Mouse (Mus musculus): ENCODE results near the gene Rarb. TPM values are rescaled to one million over a fixed set of nuclear protein-coding genes. Genes with fewer than 3 reads are reported as not detected.
A peak's percentile ranks its signal among the peaks of the same experiment; 100 is the strongest.

Gene Rarb
- polyA plus RNA-seq, 1 experiment from 2014 or later: 13.9 TPM

DNA sequence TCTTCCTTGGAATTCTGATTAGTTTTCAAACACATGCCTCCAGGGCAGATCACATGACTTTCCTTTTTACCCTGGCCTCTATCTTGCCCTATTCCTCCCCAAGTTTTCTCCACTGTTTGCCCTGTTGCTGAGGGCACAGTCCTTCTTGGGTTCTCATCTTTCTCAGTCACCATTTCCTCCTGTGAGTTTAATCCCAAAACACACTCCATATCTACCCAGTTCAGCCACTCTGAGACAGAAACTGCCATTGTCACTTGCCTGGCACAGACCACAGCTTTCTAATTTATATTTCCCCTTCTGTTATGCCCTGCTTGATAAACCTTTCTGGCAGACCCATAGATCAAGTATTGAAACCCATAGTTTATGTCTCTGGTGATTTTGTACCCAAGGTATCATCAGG lies 205.0 kb downstream of the Rarb start:
- Histone ChIP-seq H3K27me3 (replicated peaks; ENCODE audit: control insufficient read depth, insufficient read depth, low read length) (no peaks in the 10 kb centered on the region), H3K9me3 (replicated peaks; ENCODE audit: control insufficient read depth, low read length) (no peaks in the 10 kb centered on the region), H3K9ac (ENCODE audit: low read length) (no peak overlapping the region), H3K4me1 (ENCODE audit: control insufficient read depth, insufficient read depth, low read length) (no peaks in the 10 kb centered on the region), H3K36me3 (ENCODE audit: control insufficient read depth, insufficient read depth, low read length) (no peaks in the 10 kb centered on the region), H3K4me2 (ENCODE audit: low read length) (no peak overlapping the region), H3K4me3 (ENCODE audit: low read depth, low read length) (no peak overlapping the region), H3K27ac (ENCODE audit: low read depth, low read length) (no peak overlapping the region)
- DNase-seq (ENCODE audit: low spot score) (no peak), ATAC-seq (no peak)

GRCm38 (mm10) chr14:16605480-16605879 lies 213.5 kb downstream of the Rarb start:
- no peak overlapping the region for H3K27ac ChIP-seq (ENCODE audit: low read depth, low read length)
- H3K4me1 ChIP-seq (ENCODE audit: control insufficient read depth, insufficient read depth, low read length): no peaks in the 10 kb centered on the region
- DNase-seq (ENCODE audit: low spot score): peak; percentile 2
- no peak for ATAC-seq
- no peak overlapping the region for H3K4me2 ChIP-seq (ENCODE audit: low read length)
- H3K36me3 ChIP-seq (ENCODE audit: control insufficient read depth, insufficient read depth, low read length): no peaks in the 10 kb centered on the region
- no peak overlapping the region for H3K9ac ChIP-seq (ENCODE audit: low read length)
- H3K9me3 ChIP-seq (replicated peaks; ENCODE audit: control insufficient read depth, low read length): no peaks in the 10 kb centered on the region
- no peaks in the 10 kb centered on the region for H3K27me3 ChIP-seq (replicated peaks; ENCODE audit: control insufficient read depth, insufficient read depth, low read length)
- H3K4me3 ChIP-seq (ENCODE audit: low read depth, low read length): no peak overlapping the region

DNA sequence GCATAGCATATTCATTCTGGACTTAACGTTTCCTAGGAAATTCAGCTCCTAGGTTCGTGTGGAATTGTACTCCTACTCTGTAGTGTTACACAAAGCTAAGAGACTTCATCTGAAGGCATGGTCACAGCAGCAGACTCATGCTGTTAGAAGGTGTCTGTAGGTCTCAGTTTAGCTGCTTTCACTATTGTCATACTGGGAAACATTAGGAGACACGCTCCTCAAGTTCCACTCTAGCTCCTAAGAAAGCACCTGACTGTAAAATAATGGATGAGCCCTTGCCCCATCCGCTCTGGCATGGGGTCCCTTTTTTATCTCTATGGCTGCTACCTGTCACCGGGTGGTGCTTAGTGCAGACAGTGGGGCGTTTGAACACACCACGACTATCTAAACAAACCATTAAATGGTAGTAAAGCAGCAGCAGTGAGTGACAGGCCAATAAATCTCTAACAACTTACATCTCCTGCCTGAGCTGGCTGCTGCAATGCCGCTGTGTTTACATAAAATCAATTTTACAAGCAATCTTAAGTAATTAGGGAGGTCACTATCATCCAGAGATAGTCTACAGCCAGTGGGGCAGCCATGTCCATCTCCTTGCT lies 214.4 kb downstream of the Rarb start:
- Histone ChIP-seq H3K4me2 (ENCODE audit: low read length) (no peak overlapping the region), H3K27me3 (replicated peaks; ENCODE audit: control insufficient read depth, insufficient read depth, low read length) (no peaks in the 10 kb centered on the region), H3K36me3 (ENCODE audit: control insufficient read depth, insufficient read depth, low read length) (no peaks in the 10 kb centered on the region), H3K4me3 (ENCODE audit: low read depth, low read length) (no peak overlapping the region), H3K27ac (ENCODE audit: low read depth, low read length) (no peak overlapping the region), H3K4me1 (ENCODE audit: control insufficient read depth, insufficient read depth, low read length) (no peaks in the 10 kb centered on the region), H3K9ac (ENCODE audit: low read length) (no peak overlapping the region), H3K9me3 (replicated peaks; ENCODE audit: control insufficient read depth, low read length) (no peaks in the 10 kb centered on the region)
- DNase-seq (ENCODE audit: low spot score) (no peak), ATAC-seq (no peak)
- WGBS: 68% methylated on average over 8 of the region's 8 CpGs

GRCm38 (mm10) chr14:16603040-16603590 lies 215.8 kb downstream of the Rarb start:
- Histone ChIP-seq H3K4me1 (ENCODE audit: control insufficient read depth, insufficient read depth, low read length) (peaks cover 4% of the 10 kb centered on the region; the same call in 1 of the 2 replicates), H3K36me3 (ENCODE audit: control insufficient read depth, insufficient read depth, low read length) (no peaks in the 10 kb centered on the region), H3K9me3 (replicated peaks; ENCODE audit: control insufficient read depth, low read length) (no peaks in the 10 kb centered on the region), H3K27ac (ENCODE audit: low read depth, low read length) (no peak overlapping the region), H3K4me2 (ENCODE audit: low read length) (no peak overlapping the region), H3K9ac (ENCODE audit: low read length) (no peak overlapping the region), H3K4me3 (ENCODE audit: low read depth, low read length) (no peak overlapping the region), H3K27me3 (replicated peaks; ENCODE audit: control insufficient read depth, insufficient read depth, low read length) (no peaks in the 10 kb centered on the region)
- ATAC-seq: no peak
- WGBS: 68% methylated on average over 5 of the region's 5 CpGs
- no peak for DNase-seq (ENCODE audit: low spot score)

- no peaks in the 10 kb centered on the region for H3K27me3 ChIP-seq (replicated peaks; ENCODE audit: control insufficient read depth, insufficient read depth, low read length)
Observed at GRCm38 (mm10) chr14:16599224-16599623, 219.7 kb downstream of the Rarb start.

DNA sequence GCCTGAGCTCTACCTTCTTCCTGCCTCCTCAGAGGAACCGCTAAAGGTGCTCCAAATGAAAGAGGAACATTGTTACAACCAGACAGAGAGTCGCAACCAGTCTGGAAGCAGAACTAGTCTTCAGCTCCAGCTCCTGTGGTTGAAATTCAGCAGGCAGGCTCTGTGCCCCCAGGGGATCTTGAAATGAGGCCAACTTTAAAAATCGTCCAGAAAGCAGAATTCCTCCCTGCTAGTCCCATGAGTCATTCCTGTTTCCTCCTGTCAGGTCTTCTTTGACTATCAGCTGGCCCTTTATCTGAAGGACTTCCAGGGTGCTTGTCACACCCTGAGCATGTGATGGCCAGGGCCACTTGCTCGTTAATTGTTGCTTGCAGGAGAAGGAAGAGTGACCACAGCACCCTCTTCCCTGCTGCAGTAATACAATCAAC lies 220.9 kb downstream of the Rarb start:
- Histone ChIP-seq H3K9me3 (replicated peaks; ENCODE audit: control insufficient read depth, low read length) (no peaks in the 10 kb centered on the region), H3K4me3 (ENCODE audit: low read depth, low read length) (no peak overlapping the region), H3K36me3 (ENCODE audit: control insufficient read depth, insufficient read depth, low read length) (no peaks in the 10 kb centered on the region), H3K27me3 (replicated peaks; ENCODE audit: control insufficient read depth, insufficient read depth, low read length) (no peaks in the 10 kb centered on the region), H3K4me2 (ENCODE audit: low read length) (no peak overlapping the region), H3K27ac (ENCODE audit: low read depth, low read length) (no peak overlapping the region), H3K4me1 (ENCODE audit: control insufficient read depth, insufficient read depth, low read length) (peaks cover 8% of the 10 kb centered on the region), H3K9ac (ENCODE audit: low read length) (no peak overlapping the region)
- 25% methylated on average over 4 of the region's 4 CpGs for WGBS
- peak; percentile 45 for DNase-seq (ENCODE audit: low spot score)
- ATAC-seq: no peak

More at GRCm38 (mm10) chr14:16599224-16599623, 219.7 kb downstream of the Rarb start:
- Histone ChIP-seq H3K9ac (ENCODE audit: low read length) (no peak overlapping the region), H3K9me3 (replicated peaks; ENCODE audit: control insufficient read depth, low read length) (no peaks in the 10 kb centered on the region), H3K4me2 (ENCODE audit: low read length) (no peak overlapping the region), H3K27ac (ENCODE audit: low read depth, low read length) (no peak overlapping the region), H3K4me1 (ENCODE audit: control insufficient read depth, insufficient read depth, low read length) (peaks cover 8% of the 10 kb centered on the region), H3K36me3 (ENCODE audit: control insufficient read depth, insufficient read depth, low read length) (no peaks in the 10 kb centered on the region), H3K4me3 (ENCODE audit: low read depth, low read length) (no peak overlapping the region)
- DNase-seq (ENCODE audit: low spot score) (peak; percentile 11), ATAC-seq (no peak)
- WGBS: 73% methylated on average over 7 of the region's 7 CpGs

DNA sequence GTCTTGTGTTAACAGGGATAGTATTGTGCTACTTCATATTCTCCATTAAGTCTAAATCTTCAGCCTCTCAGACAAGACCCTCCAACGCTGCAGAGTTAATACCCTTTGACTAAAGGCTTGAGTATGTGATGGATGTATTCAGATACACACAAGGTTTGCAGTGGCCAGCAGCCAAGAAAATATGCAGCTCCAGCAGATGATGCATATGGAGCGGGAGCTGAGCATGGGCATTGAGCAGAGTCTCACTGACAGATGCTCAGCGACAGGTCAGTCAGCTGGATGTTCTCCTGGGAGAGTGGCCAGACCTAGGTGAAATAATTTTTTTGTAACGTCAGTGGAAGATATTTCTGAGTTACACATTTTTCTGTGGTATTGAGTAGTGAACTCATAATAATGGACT lies 229.8 kb downstream of the Rarb start:
- Histone ChIP-seq H3K9ac (ENCODE audit: low read length) (no peak overlapping the region), H3K27me3 (replicated peaks; ENCODE audit: control insufficient read depth, insufficient read depth, low read length) (no peaks in the 10 kb centered on the region), H3K4me2 (ENCODE audit: low read length) (no peak overlapping the region), H3K4me1 (ENCODE audit: control insufficient read depth, insufficient read depth, low read length) (no peaks in the 10 kb centered on the region), H3K9me3 (replicated peaks; ENCODE audit: control insufficient read depth, low read length) (no peaks in the 10 kb centered on the region), H3K27ac (ENCODE audit: low read depth, low read length) (no peak overlapping the region), H3K36me3 (ENCODE audit: control insufficient read depth, insufficient read depth, low read length) (no peaks in the 10 kb centered on the region), H3K4me3 (ENCODE audit: low read depth, low read length) (no peak overlapping the region)
- no peak for ATAC-seq
- 74% methylated on average over 4 of the region's 4 CpGs for WGBS
- DNase-seq (ENCODE audit: low spot score): no peak

DNA sequence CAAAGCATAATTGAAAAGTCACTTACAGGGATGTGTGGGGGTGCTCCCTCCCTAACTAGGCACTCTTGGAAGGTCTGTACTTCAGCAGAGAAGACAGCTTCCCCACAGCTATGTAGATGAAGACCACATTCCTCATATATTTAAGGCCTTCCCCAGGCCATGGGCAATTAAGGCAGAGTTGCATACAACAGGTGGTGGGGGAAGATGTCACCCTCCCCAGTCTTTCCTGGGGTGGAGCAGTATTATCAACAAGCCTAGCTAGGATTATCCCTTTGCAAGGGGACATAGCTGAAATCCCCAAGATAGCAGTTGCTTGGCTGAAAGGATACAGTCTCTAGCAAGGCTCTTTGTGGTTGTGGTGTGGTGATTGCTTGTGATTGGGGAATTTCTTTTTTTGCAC lies 240.9 kb downstream of the Rarb start:
- Histone ChIP-seq H3K36me3 (ENCODE audit: control insufficient read depth, insufficient read depth, low read length) (no peaks in the 10 kb centered on the region), H3K4me3 (ENCODE audit: low read depth, low read length) (no peak overlapping the region), H3K9ac (ENCODE audit: low read length) (no peak overlapping the region), H3K9me3 (replicated peaks; ENCODE audit: control insufficient read depth, low read length) (no peaks in the 10 kb centered on the region), H3K4me2 (ENCODE audit: low read length) (no peak overlapping the region), H3K27me3 (replicated peaks; ENCODE audit: control insufficient read depth, insufficient read depth, low read length) (peaks cover 12% of the 10 kb centered on the region; the same call in 1 of the 2 replicates), H3K4me1 (ENCODE audit: control insufficient read depth, insufficient read depth, low read length) (no peaks in the 10 kb centered on the region), H3K27ac (ENCODE audit: low read depth, low read length) (no peak overlapping the region)
- DNase-seq (ENCODE audit: low spot score) (no peak), ATAC-seq (no peak)

- Histone ChIP-seq H3K4me2 (ENCODE audit: low read length) (no peak overlapping the region), H3K27me3 (replicated peaks; ENCODE audit: control insufficient read depth, insufficient read depth, low read length) (peaks cover 12% of the 10 kb centered on the region; the same call in 1 of the 2 replicates), H3K4me3 (ENCODE audit: low read depth, low read length) (no peak overlapping the region), H3K9me3 (replicated peaks; ENCODE audit: control insufficient read depth, low read length) (no peaks in the 10 kb centered on the region), H3K36me3 (ENCODE audit: control insufficient read depth, insufficient read depth, low read length) (no peaks in the 10 kb centered on the region), H3K9ac (ENCODE audit: low read length) (no peak overlapping the region), H3K27ac (ENCODE audit: low read depth, low read length) (no peak overlapping the region), H3K4me1 (ENCODE audit: control insufficient read depth, insufficient read depth, low read length) (no peaks in the 10 kb centered on the region)
- WGBS: 29% methylated on average over 1 of the region's 1 CpGs
- ATAC-seq: no peak
- no peak for DNase-seq (ENCODE audit: low spot score)
Observed at GRCm38 (mm10) chr14:16577049-16577448, 241.9 kb downstream of the Rarb start.

Data from forebrain, embryonic 14.5 days (tissue).